Mouse (Mus musculus) hindbrain, embryonic 15.5 days (tissue): Measurements from ENCODE around the gene Mcm2. TPM values are rescaled to one million over a fixed set of nuclear protein-coding genes. Genes with fewer than 3 reads are reported as not detected.

Experiments
- ATAC-seq: fragments of 200-750 bp; cut with Nextera tagmentation; 2 replicates; pipeline ENCODE4 v1.8.0; 2017; ENCODE audit warnings: low read depth, moderate number of reproducible peaks, moderate TSS enrichment; ENCODE audit not compliant: low FRiP score
- H3K27ac ChIP-seq: fragments of 300-500 bp; sonication (generic); replicated peaks from 2 replicates; pipeline ENCODE4 v1.5.1; 2015; ENCODE audit warnings: mild to moderate bottlenecking, inconsistent platforms
- H3K27me3 ChIP-seq: fragments of 300-500 bp; sonication (generic); 2 replicates; pipeline ENCODE4 v1.6.1; 2015; ENCODE audit warnings: control low read depth, inconsistent platforms
- H3K36me3 ChIP-seq: fragments of 300-500 bp; sonication (generic); 2 replicates; pipeline ENCODE4 v1.6.1; 2015; ENCODE audit warnings: control low read depth, inconsistent platforms
- H3K4me1 ChIP-seq: fragments of 300-500 bp; sonication (generic); replicated peaks from 2 replicates; pipeline ENCODE4 v1.6.1; 2015; ENCODE audit warnings: control low read depth, inconsistent platforms
- H3K4me2 ChIP-seq: fragments of 300-500 bp; sonication (generic); 2 replicates; pipeline ENCODE4 v1.6.1; 2015; ENCODE audit warnings: moderate library complexity, mild to moderate bottlenecking, inconsistent platforms
- H3K4me3 ChIP-seq: fragments of 300-500 bp; sonication (generic); 2 replicates; pipeline ENCODE4 v1.5.1; 2015; ENCODE audit warnings: mild to moderate bottlenecking, inconsistent platforms
- H3K9ac ChIP-seq: fragments of 300-500 bp; sonication (generic); 2 replicates; pipeline ENCODE4 v1.6.1; 2015; ENCODE audit warnings: inconsistent platforms
- H3K9me3 ChIP-seq: fragments of 300-500 bp; sonication (generic); 2 replicates; pipeline ENCODE4 v1.6.1; 2016; ENCODE audit warnings: control low read depth, inconsistent platforms
- WGBS: fragments of 180-500 bp; shearing (Covaris S2); methylation state at CpG from one replicate; pipeline ENCODE4 v1.1.7; 2015; 5-methylcytosine and 5-hydroxymethylcytosine counted together
- polyA plus RNA-seq: library from polyadenylated mRNA; unstranded; fragments of >200 nt; fragmentation: Nextera tagmentation; extraction: Ambion mirVana; gene quantifications from 2 replicates; pipeline ENCODE4 v1.2.1, GENCODE M21; 2015

The Mcm2 gene
- polyA plus RNA-seq, 1 experiment from 2014 or later: 34.0 TPM

DNA sequence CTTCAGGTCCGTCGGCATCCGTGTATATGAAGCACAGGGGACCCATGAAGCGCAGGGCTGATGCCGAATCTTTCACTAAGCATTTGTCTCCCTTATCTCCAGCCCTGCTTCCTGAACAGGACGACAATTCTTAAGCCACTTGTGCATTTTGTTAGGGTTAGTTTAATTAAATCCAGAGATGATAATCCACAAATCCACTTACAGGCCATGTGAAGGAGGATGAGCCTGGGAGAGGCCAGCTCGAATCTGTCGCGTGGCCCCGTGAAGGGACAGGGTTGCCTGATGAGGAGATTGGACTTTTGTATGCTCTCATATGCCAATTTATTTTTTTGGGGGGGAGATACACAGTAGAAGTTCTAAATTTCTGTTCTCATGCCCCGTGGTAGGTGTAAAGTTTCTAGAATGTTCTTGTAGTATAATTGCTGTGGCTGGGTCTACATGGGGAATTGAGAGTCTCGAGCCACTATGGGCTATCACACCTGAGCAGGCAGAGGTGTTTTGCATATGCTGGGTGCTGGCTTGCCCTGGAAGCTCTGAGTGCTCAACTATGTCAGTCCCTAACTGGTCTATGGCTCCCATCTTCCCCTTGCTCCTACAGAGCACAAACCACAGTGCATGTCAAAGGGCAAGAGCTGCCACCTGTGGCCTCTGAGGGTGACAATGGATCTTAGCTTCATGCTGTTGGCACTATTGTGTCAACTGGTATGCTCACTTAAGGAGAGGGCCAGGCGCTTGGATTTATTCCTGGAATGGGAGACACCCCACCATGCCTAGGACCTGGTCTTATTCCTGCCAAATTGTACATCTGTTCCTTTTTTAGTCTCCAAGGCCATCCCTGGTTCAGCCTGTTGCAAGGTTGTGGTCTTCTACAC, 38.0 kb upstream of the Mcm2 start:
- no peak for ATAC-seq
- H3K27ac ChIP-seq: no peak overlapping the region
- no peak overlapping the region for H3K9ac ChIP-seq
- peaks cover 66% of the 10 kb centered on the region for H3K4me1 ChIP-seq
- no peaks in the 10 kb centered on the region for H3K36me3 ChIP-seq
- H3K4me3 ChIP-seq: no peak overlapping the region
- H3K4me2 ChIP-seq: no peak overlapping the region
- no peaks in the 10 kb centered on the region for H3K9me3 ChIP-seq
- H3K27me3 ChIP-seq: no peaks in the 10 kb centered on the region
- WGBS: 55% methylated on average over 13 of the region's 13 CpGs

DNA sequence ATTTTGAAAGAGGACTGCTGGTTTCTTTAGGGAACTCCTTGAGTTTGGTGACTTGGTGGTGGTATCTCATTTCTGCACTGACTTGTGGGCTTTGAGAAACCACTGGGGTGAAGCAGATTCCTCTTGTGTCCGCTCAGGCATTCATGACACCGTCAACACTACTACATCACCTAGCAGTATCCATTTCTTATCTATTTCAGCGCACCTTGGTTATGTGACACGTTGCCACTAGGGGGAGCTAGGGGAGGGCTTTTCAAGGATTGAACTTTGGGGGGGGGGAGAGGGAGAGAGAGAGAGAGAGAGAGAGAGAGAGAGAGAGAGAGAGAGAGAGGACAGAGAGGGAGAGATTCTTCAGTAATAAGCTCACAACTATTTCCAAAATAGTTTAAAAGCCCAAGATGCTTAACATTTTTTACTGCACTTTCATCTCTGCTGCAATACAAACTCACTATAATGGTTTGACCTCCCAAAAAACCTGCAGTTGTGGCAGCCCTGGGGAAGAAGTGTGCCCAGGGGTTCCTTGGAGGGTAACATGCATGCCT, 37.2 kb upstream of the Mcm2 start:
- Histone ChIP-seq H3K9ac (no peak overlapping the region), H3K27me3 (no peaks in the 10 kb centered on the region), H3K4me3 (no peak overlapping the region), H3K36me3 (no peaks in the 10 kb centered on the region), H3K9me3 (no peaks in the 10 kb centered on the region), H3K4me1 (peaks cover 58% of the 10 kb centered on the region), H3K4me2 (no peak overlapping the region), H3K27ac (no peak overlapping the region)
- ATAC-seq: no peak
- 9% methylated on average over 4 of the region's 4 CpGs for WGBS

GRCm38 (mm10) chr6:88934816-88935215, 36.2 kb upstream of the Mcm2 start:
- Histone ChIP-seq H3K27me3 (no peaks in the 10 kb centered on the region), H3K27ac (no peak overlapping the region), H3K4me3 (no peak overlapping the region), H3K4me2 (no peak overlapping the region), H3K4me1 (peaks cover 62% of the 10 kb centered on the region), H3K9ac (no peak overlapping the region), H3K36me3 (no peaks in the 10 kb centered on the region), H3K9me3 (no peaks in the 10 kb centered on the region)
- WGBS: 21% methylated on average over 4 of the region's 4 CpGs
- ATAC-seq: no peak

DNA sequence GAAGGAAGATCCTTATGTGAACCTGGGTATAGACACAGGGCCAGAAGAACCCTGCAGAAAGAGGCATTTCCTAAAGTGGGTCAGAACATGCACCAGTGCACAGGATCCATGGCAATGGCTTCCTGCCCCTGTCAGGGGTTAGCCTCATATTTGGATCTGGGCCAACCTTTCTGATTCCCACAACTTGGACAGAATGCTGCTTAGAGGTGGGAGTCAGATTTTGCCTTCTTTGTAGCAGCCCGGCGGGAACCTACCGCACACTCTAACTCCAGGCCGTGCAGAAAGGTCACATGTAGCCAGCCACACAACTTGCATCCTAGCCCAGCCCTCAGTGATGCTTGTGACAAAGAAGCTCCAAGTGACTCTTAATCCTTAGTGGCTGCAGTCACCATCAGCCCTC, 35.6 kb upstream of the Mcm2 start:
- no peaks in the 10 kb centered on the region for H3K36me3 ChIP-seq
- 35% methylated on average over 4 of the region's 4 CpGs for WGBS
- H3K27ac ChIP-seq: no peak overlapping the region
- H3K9ac ChIP-seq: no peak overlapping the region
- H3K27me3 ChIP-seq: no peaks in the 10 kb centered on the region
- H3K9me3 ChIP-seq: no peaks in the 10 kb centered on the region
- peaks cover 62% of the 10 kb centered on the region for H3K4me1 ChIP-seq
- no peak for ATAC-seq
- H3K4me3 ChIP-seq: no peak overlapping the region
- no peak overlapping the region for H3K4me2 ChIP-seq

GRCm38 (mm10) chr6:88931449-88931848, 32.9 kb upstream of the Mcm2 start:
- Histone ChIP-seq H3K9me3 (no peaks in the 10 kb centered on the region), H3K27me3 (no peaks in the 10 kb centered on the region), H3K4me2 (no peak overlapping the region), H3K4me1 (peaks cover 56% of the 10 kb centered on the region), H3K9ac (no peak overlapping the region), H3K27ac (no peak overlapping the region), H3K4me3 (no peak overlapping the region), H3K36me3 (no peaks in the 10 kb centered on the region)
- 92% methylated on average over 2 of the region's 2 CpGs for WGBS
- ATAC-seq: no peak

- Histone ChIP-seq H3K9ac (no peak overlapping the region), H3K27me3 (no peaks in the 10 kb centered on the region), H3K4me3 (no peak overlapping the region), H3K36me3 (no peaks in the 10 kb centered on the region), H3K4me2 (no peak overlapping the region), H3K9me3 (no peaks in the 10 kb centered on the region), H3K4me1 (peaks cover 56% of the 10 kb centered on the region), H3K27ac (no peak overlapping the region)
- WGBS: 28% methylated on average over 7 of the region's 7 CpGs
- ATAC-seq: no peak
These were observed 31.5 kb upstream of the Mcm2 start for GRCm38 (mm10) chr6:88930049-88930448.

DNA sequence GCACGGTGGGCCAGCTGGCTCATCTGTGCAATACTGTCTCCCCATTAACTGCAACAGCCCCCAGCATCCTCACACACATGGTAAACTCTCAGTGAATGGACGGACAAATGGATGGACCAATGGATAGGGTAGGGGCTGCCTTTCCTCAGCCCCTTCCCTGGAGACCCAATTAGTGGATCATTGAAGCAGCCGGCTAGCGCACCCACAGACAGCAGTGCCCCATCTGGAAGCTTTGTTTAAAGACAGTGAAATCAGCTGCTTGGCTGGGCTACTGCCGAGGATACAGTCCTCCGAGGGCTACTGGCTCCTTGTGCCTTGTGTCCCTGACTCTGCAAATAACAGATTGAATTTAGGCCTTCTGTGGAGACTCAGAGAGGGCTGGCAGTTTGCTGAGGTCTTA, 30.9 kb upstream of the Mcm2 start:
- 18% methylated on average over 6 of the region's 6 CpGs for WGBS
- Histone ChIP-seq H3K4me1 (peaks cover 58% of the 10 kb centered on the region), H3K27ac (0 out of 2 replicates have a peak overlapping the region, but pooled peaks have one; percentile 17), H3K9ac (0 out of 2 replicates have a peak overlapping the region, but pooled peaks have one; percentile 12), H3K4me2 (no peak overlapping the region), H3K9me3 (no peaks in the 10 kb centered on the region), H3K36me3 (no peaks in the 10 kb centered on the region), H3K4me3 (no peak overlapping the region), H3K27me3 (no peaks in the 10 kb centered on the region)
- ATAC-seq: no peak

GRCm38 (mm10) chr6:88928576-88928975, 30.0 kb upstream of the Mcm2 start:
- H3K4me1 ChIP-seq: peaks cover 55% of the 10 kb centered on the region
- ATAC-seq: no peak
- WGBS: 48% methylated on average over 5 of the region's 5 CpGs

DNA sequence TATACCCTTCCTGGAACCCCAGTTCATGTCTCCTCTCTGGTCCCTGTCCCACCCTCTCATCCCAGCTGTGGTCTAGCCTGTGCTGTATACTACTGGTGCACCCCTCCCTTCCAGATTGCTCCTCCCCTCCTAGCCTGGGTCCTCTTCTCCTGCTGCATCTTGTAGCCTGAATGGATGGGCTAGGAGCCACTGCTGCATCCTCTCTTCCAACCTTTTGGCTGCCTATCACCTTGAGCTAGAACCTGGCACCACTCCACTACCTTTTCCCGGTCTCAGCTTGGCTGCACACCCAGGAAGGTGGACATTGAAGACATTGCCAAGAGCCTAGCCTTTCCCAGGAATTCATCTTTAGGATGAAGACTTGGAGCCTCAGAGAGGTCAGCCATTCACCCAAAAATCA, 29.4 kb upstream of the Mcm2 start:
- Histone ChIP-seq H3K4me1 (peaks cover 55% of the 10 kb centered on the region), H3K36me3 (no peaks in the 10 kb centered on the region), H3K27me3 (no peaks in the 10 kb centered on the region), H3K9me3 (no peaks in the 10 kb centered on the region), H3K27ac (no peak overlapping the region), H3K9ac (no peak overlapping the region), H3K4me3 (no peak overlapping the region), H3K4me2 (no peak overlapping the region)
- ATAC-seq: no peak
- 69% methylated on average over 1 of the region's 1 CpGs for WGBS

More at GRCm38 (mm10) chr6:88928576-88928975, 30.0 kb upstream of the Mcm2 start:
- Histone ChIP-seq H3K9me3 (no peaks in the 10 kb centered on the region), H3K27ac (no peak overlapping the region), H3K27me3 (no peaks in the 10 kb centered on the region), H3K36me3 (no peaks in the 10 kb centered on the region), H3K9ac (no peak overlapping the region), H3K4me3 (no peak overlapping the region), H3K4me2 (no peak overlapping the region)

GRCm38 (mm10) chr6:88927595-88927994, 29.0 kb upstream of the Mcm2 start:
- Histone ChIP-seq H3K27me3 (no peaks in the 10 kb centered on the region), H3K4me2 (no peak overlapping the region), H3K36me3 (no peaks in the 10 kb centered on the region), H3K4me3 (no peak overlapping the region), H3K4me1 (peaks cover 55% of the 10 kb centered on the region), H3K9ac (no peak overlapping the region), H3K27ac (0 out of 2 replicates have a peak overlapping the region, but pooled peaks have one; percentile 7), H3K9me3 (no peaks in the 10 kb centered on the region)
- WGBS: 0% methylated on average over 2 of the region's 2 CpGs
- peak; percentile 35; the same call in 1 of the 2 replicates for ATAC-seq

- no peak for ATAC-seq
- Histone ChIP-seq H3K36me3 (no peaks in the 10 kb centered on the region), H3K27ac (peak overlapping the region; percentile 65; the same call in 1 of the 2 replicates), H3K4me1 (peaks cover 55% of the 10 kb centered on the region), H3K4me2 (no peak overlapping the region), H3K9me3 (no peaks in the 10 kb centered on the region), H3K27me3 (no peaks in the 10 kb centered on the region), H3K9ac (no peak overlapping the region), H3K4me3 (no peak overlapping the region)
- WGBS: 19% methylated on average over 3 of the region's 3 CpGs
These were observed 28.3 kb upstream of the Mcm2 start for GRCm38 (mm10) chr6:88926870-88927269.

DNA sequence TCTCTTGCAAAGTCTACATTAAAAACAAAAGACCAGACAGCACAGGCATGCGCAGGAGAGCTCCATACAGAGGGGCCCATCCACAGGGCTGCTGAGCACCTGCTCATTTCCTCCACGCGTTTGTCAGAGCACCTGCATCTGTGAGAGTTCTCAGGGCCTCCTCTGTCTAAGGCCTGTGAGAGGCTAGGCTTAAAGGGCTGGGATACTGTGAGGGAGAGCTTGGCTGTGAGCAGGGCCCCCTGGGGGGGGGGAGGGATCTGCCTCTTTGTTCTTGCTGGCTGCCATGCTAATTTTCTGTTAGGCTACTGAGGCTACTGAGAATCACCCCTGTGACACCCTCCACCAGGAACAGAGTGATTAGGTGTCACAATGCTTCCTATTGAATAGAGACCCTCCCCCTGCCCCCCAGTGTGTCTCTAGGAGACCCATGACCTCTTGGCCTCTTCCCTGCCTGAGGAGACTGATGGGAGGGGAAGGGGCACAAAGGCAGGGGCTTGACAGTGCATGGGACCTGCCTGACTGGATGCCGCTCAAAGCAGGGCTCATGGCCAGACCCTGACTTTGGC, 27.1 kb upstream of the Mcm2 start:
- ATAC-seq: peak; percentile 58
- Histone ChIP-seq H3K36me3 (no peaks in the 10 kb centered on the region), H3K9ac (no peak overlapping the region), H3K4me3 (no peak overlapping the region), H3K27me3 (no peaks in the 10 kb centered on the region), H3K27ac (peak overlapping the region; percentile 65), H3K4me1 (peaks cover 55% of the 10 kb centered on the region), H3K9me3 (no peaks in the 10 kb centered on the region), H3K4me2 (no peak overlapping the region)
- 11% methylated on average over 4 of the region's 4 CpGs for WGBS
